Mouse (Mus musculus) granulocyte monocyte progenitor cell, adult 5-6 weeks (primary cell): ENCODE results near the gene Sdf2. TPM values are rescaled to one million over a fixed set of nuclear protein-coding genes. Genes with fewer than 3 reads are reported as not detected.
A peak's percentile ranks its signal among the peaks of the same experiment; 100 is the strongest.
"Not testable (repeated sequence)": the region's sequence is repeated elsewhere in the genome, so short reads cannot be mapped to it uniquely, and the experiment has no call there.

ENCODE experiments used
- ATAC-seq: replicated peaks from 2 replicates; pipeline ENCODE4 v1.8.0; 2016; ENCODE audit warnings: mild to moderate bottlenecking, moderate TSS enrichment, inconsistent platforms; ENCODE audit not compliant: poor library complexity, severe bottlenecking
- total RNA-seq, 2 experiments: library from RNA; stranded (forward) in 1 of 2; stranded (reverse) in 1 of 2; fragments of 200-712, 200-1000 nt in 1 of 2; fragments of >200 nt in 1 of 2; fragmentation: Nextera tagmentation in 1 of 2; gene quantifications; 2 replicates each; pipeline ENCODE4 v1.2.3; 2014 to 2017

The Sdf2 gene
- total RNA-seq, 2 experiments from 2014 or later = 48.8 to 79.6 TPM

DNA sequence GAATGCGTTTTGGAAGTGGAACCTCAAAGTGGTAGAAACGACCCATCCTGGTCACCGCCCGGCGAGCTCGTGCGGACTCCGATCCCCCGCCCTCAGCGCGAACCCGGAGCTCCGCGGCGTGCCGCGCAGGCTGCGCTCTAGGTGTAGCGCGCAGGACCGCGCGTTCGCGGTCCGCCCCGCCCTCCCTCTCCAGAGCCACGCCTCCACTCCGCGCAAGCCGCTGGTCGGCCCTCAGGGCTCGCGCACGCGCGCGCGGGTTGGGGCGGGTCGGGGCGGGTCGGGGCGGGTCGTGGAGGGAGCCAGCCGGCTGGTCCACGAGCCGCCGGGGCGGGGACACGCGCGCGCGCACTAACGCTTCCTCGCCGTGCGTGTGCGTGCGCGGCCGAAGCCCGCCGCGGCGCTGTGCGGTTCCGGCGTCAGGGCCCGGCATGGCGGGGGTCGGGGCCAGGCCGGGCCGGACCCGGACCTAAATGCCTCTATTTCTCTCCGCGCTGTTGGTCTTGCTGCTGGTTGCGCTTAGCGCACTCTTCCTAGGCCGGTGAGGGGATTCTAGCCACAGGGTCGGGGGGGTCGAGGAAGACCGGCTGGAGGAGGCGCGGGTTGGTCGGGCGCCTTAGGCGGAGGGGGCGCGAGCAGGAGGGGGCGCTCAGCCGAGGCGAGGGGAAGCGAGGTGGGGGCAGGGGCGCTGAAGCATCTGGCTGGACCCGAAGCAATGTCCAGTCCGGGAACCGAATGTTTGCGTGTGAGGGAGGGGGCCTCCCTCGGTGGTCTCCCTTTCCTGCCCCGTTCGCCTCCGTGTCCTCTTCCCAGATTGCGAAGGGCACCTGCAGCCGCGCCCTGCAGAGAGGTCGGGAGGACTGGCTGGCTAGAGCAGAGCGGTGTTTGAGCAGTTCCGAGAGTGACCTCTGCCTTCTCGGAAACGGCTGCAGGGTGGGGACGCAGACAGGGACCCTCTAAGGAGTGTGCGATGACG is 16.1 kb downstream of the Sdf2 start, which contains the start of gene 2610507B11Rik:
TSS of gene 2610507B11Rik (plus strand) at position 373 of the 973 bp plus-strand sequence.
- peak; percentile 90 for ATAC-seq

GRCm38 (mm10) chr11:78262550-78262949 is 17.0 kb downstream of the Sdf2 start:
- ATAC-seq = peak; percentile 61

- no peak for ATAC-seq
These were observed 20.0 kb downstream of the Sdf2 start for GRCm38 (mm10) chr11:78265571-78265970.

DNA sequence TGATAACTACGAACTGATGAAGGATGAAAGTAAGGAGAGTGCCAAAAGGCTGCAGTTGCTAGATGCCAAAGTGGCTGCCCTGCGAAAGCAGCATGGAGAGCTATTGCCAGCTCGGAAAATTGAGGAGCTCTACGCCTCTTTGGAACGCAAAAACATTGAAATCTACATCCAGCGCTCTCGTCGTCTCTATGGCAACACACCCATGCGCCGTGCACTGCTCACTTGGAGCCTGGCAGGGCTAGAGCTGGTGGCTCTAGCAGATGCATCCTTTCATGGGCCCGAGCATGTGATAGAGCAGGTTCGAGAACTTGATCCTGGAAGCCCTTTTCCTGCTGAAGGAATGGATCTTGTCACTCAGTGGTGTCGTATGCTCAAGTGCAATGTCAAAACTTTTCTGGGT is 26.4 kb downstream of the Sdf2 start:
- ATAC-seq = no peak

- ATAC-seq = no peak
These were observed 30.1 kb downstream of the Sdf2 start for GRCm38 (mm10) chr11:78275596-78275995.

- ATAC-seq = not testable (repeated sequence)
These were observed 30.6 kb downstream of the Sdf2 start for GRCm38 (mm10) chr11:78276169-78276568.

DNA sequence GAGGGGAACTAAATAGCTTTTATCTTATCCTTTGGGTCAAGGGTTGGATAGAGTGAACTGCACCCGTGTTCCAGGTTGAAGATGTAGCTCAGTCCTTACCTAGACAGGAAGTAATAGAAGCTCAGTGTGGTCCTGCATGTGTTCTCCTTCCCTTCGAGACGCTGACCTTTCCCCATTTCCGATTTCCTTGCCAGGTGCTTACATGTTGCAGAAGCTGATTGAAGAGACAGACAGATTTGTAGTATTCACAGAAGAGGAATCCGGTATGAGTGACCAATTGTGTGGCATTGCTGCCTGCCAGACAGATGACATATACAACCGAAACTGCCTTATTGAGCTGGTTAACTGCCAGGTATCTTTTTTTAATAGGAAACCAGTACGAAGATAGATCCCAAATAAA is 33.3 kb downstream of the Sdf2 start:
- ATAC-seq = no peak

DNA sequence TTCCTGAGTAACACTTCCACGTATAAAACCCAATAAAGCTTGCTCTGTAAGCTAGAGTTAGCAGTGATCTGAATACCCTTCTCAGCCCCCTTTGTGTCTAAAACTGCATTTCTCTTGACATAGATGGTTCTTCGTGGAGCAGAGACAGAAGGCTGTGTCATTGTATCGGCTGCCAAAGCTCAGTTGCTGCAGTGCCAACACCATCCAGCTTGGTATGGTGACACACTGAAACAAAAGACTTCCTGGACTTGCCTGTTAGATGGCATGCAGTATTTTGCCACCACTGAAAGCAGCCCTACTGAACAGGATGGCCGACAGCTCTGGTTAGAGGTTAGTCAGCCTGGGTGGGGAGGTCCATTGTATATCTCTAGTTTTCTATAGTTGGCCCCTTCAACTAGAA is 34.0 kb downstream of the Sdf2 start:
- ATAC-seq = no peak

DNA sequence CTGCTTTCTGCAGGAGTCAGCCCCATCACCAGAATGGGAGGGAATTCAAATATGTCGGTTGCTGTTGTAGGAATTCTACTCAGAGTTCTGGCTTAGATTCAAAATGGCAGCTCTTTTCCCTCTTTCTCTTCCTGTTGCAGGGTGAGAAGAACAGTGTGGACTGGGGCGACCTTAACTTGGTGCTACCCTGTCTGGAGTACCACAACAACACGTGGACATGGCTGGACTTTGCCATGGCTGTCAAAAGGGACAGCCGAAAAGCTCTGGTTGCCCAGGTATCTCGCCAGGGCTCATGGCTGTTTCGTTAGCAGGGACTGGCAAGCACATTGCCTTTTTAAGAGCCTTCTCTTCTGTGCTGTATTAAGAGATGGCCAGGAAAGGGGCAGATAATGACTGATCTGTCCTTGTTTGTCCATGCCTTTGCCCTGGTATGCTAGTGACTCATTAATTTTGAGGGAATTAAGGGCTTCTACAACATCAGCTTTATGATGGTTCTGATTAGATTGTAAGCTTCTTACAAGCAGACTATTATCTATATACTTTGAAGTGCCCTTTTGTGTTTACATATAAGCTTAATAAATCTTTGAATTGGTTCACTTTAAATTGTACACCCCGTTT is 43.7 kb downstream of the Sdf2 start:
- ATAC-seq = no peak

GRCm38 (mm10) chr11:78290654-78291053 is 45.1 kb downstream of the Sdf2 start, which contains the start of gene BC030499:
BC030499 (plus strand) TSS chr11:78290841.
- no peak for ATAC-seq

DNA sequence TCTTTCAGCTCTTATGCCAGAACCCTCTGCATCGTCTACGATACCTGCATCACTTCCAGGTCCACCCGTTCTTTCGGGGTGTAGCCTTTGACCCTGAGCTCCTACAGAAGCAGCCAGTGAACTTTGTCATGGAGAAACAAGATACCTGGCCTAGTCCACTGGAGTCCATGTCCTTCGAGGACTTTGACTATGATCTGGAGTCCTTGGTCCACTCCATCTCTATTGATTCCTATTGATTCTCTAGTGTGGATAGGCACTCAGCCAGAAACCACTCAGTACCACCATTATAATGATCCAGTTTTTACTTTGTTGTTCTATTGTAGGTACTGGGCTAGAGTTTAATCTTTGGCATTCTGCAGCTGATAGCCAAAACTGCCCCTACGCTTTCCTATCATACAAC is 49.0 kb downstream of the Sdf2 start:
- no peak for ATAC-seq

DNA sequence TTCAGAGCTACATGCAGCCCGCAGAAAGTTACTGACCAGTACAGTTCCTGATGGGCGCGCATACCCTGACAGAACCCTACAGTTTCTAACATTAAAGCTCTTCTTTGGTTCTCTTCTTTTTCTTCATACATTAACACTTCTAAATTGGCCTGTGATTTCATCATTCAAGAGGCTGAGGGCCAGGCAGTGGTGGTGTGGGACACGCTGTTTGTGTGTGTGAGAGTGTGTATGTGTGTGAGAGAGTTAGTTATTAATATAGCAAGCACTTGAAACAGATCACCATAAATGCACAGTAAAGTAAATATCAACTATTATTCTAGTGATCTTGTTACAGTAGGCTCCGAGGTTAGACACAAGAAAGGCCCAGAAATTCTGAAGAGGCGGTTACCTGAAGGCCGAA is 55.4 kb downstream of the Sdf2 start:
- peak; percentile 22; the same call in 1 of the 2 replicates for ATAC-seq

- ATAC-seq = peak; percentile 100
These were observed 56.0 kb downstream of the Sdf2 start, which contains the start of gene Spag5 for GRCm38 (mm10) chr11:78301357-78302084. Spag5 (plus strand) TSS chr11:78301529.

Other genes starting within 250 kb of the Sdf2 start
- 7.6 and 14.0 TPM in 2 replicates for gene Dhrs13, start 213.5 kb upstream of the Sdf2 start, total RNA-seq (2014; fragmentation: Nextera tagmentation)
- 5.7 and 9.7 TPM in 2 replicates for gene Dhrs13, start 213.5 kb upstream of the Sdf2 start, total RNA-seq (2017)
- 52.3 and 54.2 TPM in 2 replicates for gene Flot2, start 207.8 kb upstream of the Sdf2 start, total RNA-seq (2014; fragmentation: Nextera tagmentation)
- gene Flot2, start 207.8 kb upstream of the Sdf2 start, total RNA-seq (2017) = 57.7 and 73.4 TPM in 2 replicates
- 17.8 and 18.7 TPM in 2 replicates for gene Eral1, start 165.4 kb upstream of the Sdf2 start, total RNA-seq (2014; fragmentation: Nextera tagmentation)
- gene Eral1, start 165.4 kb upstream of the Sdf2 start, total RNA-seq (2017) = 27.4 and 32.0 TPM in 2 replicates
- 13.5 and 16.8 TPM in 2 replicates for gene Fam222b, start 151.1 kb upstream of the Sdf2 start, total RNA-seq (2014; fragmentation: Nextera tagmentation)
- 3.7 and 6.5 TPM in 2 replicates for gene Fam222b, start 151.1 kb upstream of the Sdf2 start, total RNA-seq (2017)
- gene Traf4, start 80.2 kb upstream of the Sdf2 start, total RNA-seq (2014; fragmentation: Nextera tagmentation) = 4.9 and 7.3 TPM in 2 replicates
- 2.8 and 3.6 TPM in 2 replicates for gene Traf4, start 80.2 kb upstream of the Sdf2 start, total RNA-seq (2017)
- 3.5 and 14.4 TPM in 2 replicates for gene Nek8, start 69.1 kb upstream of the Sdf2 start, total RNA-seq (2014; fragmentation: Nextera tagmentation)
- 5.8 and 6.1 TPM in 2 replicates for gene Nek8, start 69.1 kb upstream of the Sdf2 start, total RNA-seq (2017)
- 1.1 and 3.5 TPM in 2 replicates for gene Tlcd1, start 69.0 kb upstream of the Sdf2 start, total RNA-seq (2014; fragmentation: Nextera tagmentation)
- gene Tlcd1, start 69.0 kb upstream of the Sdf2 start, total RNA-seq (2017) = 2.9 and 4.1 TPM in 2 replicates
- 5,451 and 5,560 TPM in 2 replicates for gene Rpl23a, start 62.2 kb upstream of the Sdf2 start, total RNA-seq (2014; fragmentation: Nextera tagmentation)
- gene Rpl23a, start 62.2 kb upstream of the Sdf2 start, total RNA-seq (2017) = 3,079 and 3,080 TPM in 2 replicates
- 6.1 and 7.2 TPM in 2 replicates for gene Rab34, start 57.3 kb upstream of the Sdf2 start, total RNA-seq (2014; fragmentation: Nextera tagmentation)
- 1.5 and 3.6 TPM in 2 replicates for gene Rab34, start 57.3 kb upstream of the Sdf2 start, total RNA-seq (2017)
- gene Proca1, start 52.4 kb upstream of the Sdf2 start, total RNA-seq (2014; fragmentation: Nextera tagmentation) = not detected in 2 replicates
- not detected in 2 replicates for gene Proca1, start 52.4 kb upstream of the Sdf2 start, total RNA-seq (2017)
- gene Supt6, start 241 bp downstream of the Sdf2 start, total RNA-seq (2014; fragmentation: Nextera tagmentation) = 39.3 and 42.7 TPM in 2 replicates
- 35.2 and 41.1 TPM in 2 replicates for gene Supt6, start 241 bp downstream of the Sdf2 start, total RNA-seq (2017)
- gene 2610507B11Rik, start 16.0 kb downstream of the Sdf2 start, total RNA-seq (2014; fragmentation: Nextera tagmentation) = 67.9 and 73.6 TPM in 2 replicates
- gene 2610507B11Rik, start 16.0 kb downstream of the Sdf2 start, total RNA-seq (2017) = 70.6 and 76.0 TPM in 2 replicates
- 2.3 TPM in 1 of 2 replicates, not detected in the other for gene BC030499, start 45.1 kb downstream of the Sdf2 start, total RNA-seq (2014; fragmentation: Nextera tagmentation)
- gene BC030499, start 45.1 kb downstream of the Sdf2 start, total RNA-seq (2017) = not detected in 2 replicates
- 11.9 and 25.4 TPM in 2 replicates for gene Spag5, start 55.8 kb downstream of the Sdf2 start, total RNA-seq (2014; fragmentation: Nextera tagmentation)
- 50.8 and 57.7 TPM in 2 replicates for gene Spag5, start 55.8 kb downstream of the Sdf2 start, total RNA-seq (2017)
- 0.69 and 2.8 TPM in 2 replicates for gene Aldoc, start 77.2 kb downstream of the Sdf2 start, total RNA-seq (2014; fragmentation: Nextera tagmentation)
- 0.15 TPM in 1 of 2 replicates, not detected in the other for gene Aldoc, start 77.2 kb downstream of the Sdf2 start, total RNA-seq (2017)
- gene Pigs, start 82.7 kb downstream of the Sdf2 start, total RNA-seq (2014; fragmentation: Nextera tagmentation) = 47.6 and 51.6 TPM in 2 replicates
- 13.7 and 14.9 TPM in 2 replicates for gene Pigs, start 82.7 kb downstream of the Sdf2 start, total RNA-seq (2017)
- 24.0 and 41.0 TPM in 2 replicates for gene Unc119, start 97.7 kb downstream of the Sdf2 start, total RNA-seq (2014; fragmentation: Nextera tagmentation)
- gene Unc119, start 97.7 kb downstream of the Sdf2 start, total RNA-seq (2017) = 11.9 and 18.5 TPM in 2 replicates
- not detected in 2 replicates for gene Foxn1, start 140.8 kb downstream of the Sdf2 start, total RNA-seq (2014; fragmentation: Nextera tagmentation)
- gene Foxn1, start 140.8 kb downstream of the Sdf2 start, total RNA-seq (2017) = not detected in 2 replicates
- not detected in 2 replicates for gene Slc13a2, start 176.5 kb downstream of the Sdf2 start, total RNA-seq (2014; fragmentation: Nextera tagmentation)
- not detected in 2 replicates for gene Slc13a2, start 176.5 kb downstream of the Sdf2 start, total RNA-seq (2017)
- 4.2 TPM in 1 of 2 replicates, not detected in the other for gene Slc46a1, start 220.0 kb downstream of the Sdf2 start, total RNA-seq (2014; fragmentation: Nextera tagmentation)
- gene Slc46a1, start 220.0 kb downstream of the Sdf2 start, total RNA-seq (2017) = 1.9 and 2.7 TPM in 2 replicates